Mouse (Mus musculus): ENCODE results near the gene Cnga1. TPM values are rescaled to one million over a fixed set of nuclear protein-coding genes. Genes with fewer than 3 reads are reported as not detected.

The Cnga1 gene
- polyA plus RNA-seq, 1 experiment, result not detected

GRCm38 (mm10) chr5:72648987-72649735 is 5.1 kb upstream of the Cnga1 start:
- no peak for DNase-seq
- Histone ChIP-seq H3K27ac (ENCODE audit: insufficient read depth, low read length) (no peak overlapping the region), H3K4me1 (ENCODE audit: control insufficient read depth, insufficient read depth, low read length) (no peaks in the 10 kb centered on the region), H3K4me3 (replicated peaks; ENCODE audit: insufficient read depth, low read depth, low read length) (no peak overlapping the region), H3K27me3 (ENCODE audit: control insufficient read depth, insufficient read depth, low read length) (no peaks in the 10 kb centered on the region; the same call in 1 of the 2 replicates)
- TF ChIP-seq CTCF (IDR thresholded peaks at IDR 0.05; ENCODE audit: borderline replicate concordance, insufficient read depth, low read depth, low read length) (no peak), POLR2A (IDR thresholded peaks at IDR 0.05; ENCODE audit: borderline replicate concordance, insufficient read depth, low read length) (no peak)
- WGBS, result 88% methylated on average over 9 of the region's 9 CpGs

- DNase-seq, result no peak
- H3K27me3 ChIP-seq (ENCODE audit: control insufficient read depth, insufficient read depth, low read length), result no peaks in the 10 kb centered on the region; the same call in 1 of the 2 replicates
- peak overlapping the region; percentile 50 for H3K4me3 ChIP-seq (replicated peaks; ENCODE audit: insufficient read depth, low read depth, low read length)
- WGBS, result 4% methylated on average over 18 of the region's 18 CpGs
- H3K4me1 ChIP-seq (ENCODE audit: control insufficient read depth, insufficient read depth, low read length), result no peaks in the 10 kb centered on the region
- no peak overlapping the region for H3K27ac ChIP-seq (ENCODE audit: insufficient read depth, low read length)
- no peak for TF ChIP-seq CTCF (IDR thresholded peaks at IDR 0.05; ENCODE audit: borderline replicate concordance, insufficient read depth, low read depth, low read length)
- no peak for TF ChIP-seq POLR2A (IDR thresholded peaks at IDR 0.05; ENCODE audit: borderline replicate concordance, insufficient read depth, low read length)
Observed at GRCm38 (mm10) chr5:72647958-72648595, 4.0 kb upstream of the Cnga1 start.

- no peaks in the 10 kb centered on the region for H3K4me1 ChIP-seq (ENCODE audit: control insufficient read depth, insufficient read depth, low read length)
- TF ChIP-seq CTCF (IDR thresholded peaks at IDR 0.05; ENCODE audit: borderline replicate concordance, insufficient read depth, low read depth, low read length) (no peak), POLR2A (IDR thresholded peaks at IDR 0.05; ENCODE audit: borderline replicate concordance, insufficient read depth, low read length) (no peak)
- no peak within 1 kb of the TSS for H3K27ac ChIP-seq (ENCODE audit: insufficient read depth, low read length)
- peak; percentile 6 to 14 for DNase-seq
- WGBS, result 1% methylated on average over 25 of the region's 25 CpGs
- H3K4me3 ChIP-seq (replicated peaks; ENCODE audit: insufficient read depth, low read depth, low read length), result peak within 1 kb of the TSS; percentile 50
- H3K27me3 ChIP-seq (ENCODE audit: control insufficient read depth, insufficient read depth, low read length), result no peaks in the 10 kb centered on the region; the same call in 1 of the 2 replicates
Observed at GRCm38 (mm10) chr5:72647418-72647907, 3.4 kb upstream of the Cnga1 start, which contains the start of gene Nipal1. TSS of gene Nipal1 (plus strand) at chr5:72647795.

GRCm38 (mm10) chr5:72646996-72647395 is 2.9 kb upstream of the Cnga1 start:
- DNase-seq, result no peak
- 25% methylated on average over 10 of the region's 10 CpGs for WGBS
- TF ChIP-seq CTCF (IDR thresholded peaks at IDR 0.05; ENCODE audit: borderline replicate concordance, insufficient read depth, low read depth, low read length) (no peak), POLR2A (IDR thresholded peaks at IDR 0.05; ENCODE audit: borderline replicate concordance, insufficient read depth, low read length) (no peak)
- no peak overlapping the region for H3K27ac ChIP-seq (ENCODE audit: insufficient read depth, low read length)
- no peaks in the 10 kb centered on the region for H3K4me1 ChIP-seq (ENCODE audit: control insufficient read depth, insufficient read depth, low read length)
- H3K27me3 ChIP-seq (ENCODE audit: control insufficient read depth, insufficient read depth, low read length), result no peaks in the 10 kb centered on the region; the same call in 1 of the 2 replicates
- H3K4me3 ChIP-seq (replicated peaks; ENCODE audit: insufficient read depth, low read depth, low read length), result peak overlapping the region; percentile 50

GRCm38 (mm10) chr5:72646131-72646530 is 2.1 kb upstream of the Cnga1 start:
- TF ChIP-seq CTCF (IDR thresholded peaks at IDR 0.05; ENCODE audit: borderline replicate concordance, insufficient read depth, low read depth, low read length) (no peak), POLR2A (IDR thresholded peaks at IDR 0.05; ENCODE audit: borderline replicate concordance, insufficient read depth, low read length) (no peak)
- WGBS, result 49% methylated on average over 10 of the region's 10 CpGs

GRCm38 (mm10) chr5:72643655-72644054 is 420 bp downstream of the Cnga1 start:
- no peak overlapping the region for H3K27ac ChIP-seq (ENCODE audit: insufficient read depth, low read length)
- no peaks in the 10 kb centered on the region for H3K4me1 ChIP-seq (ENCODE audit: control insufficient read depth, insufficient read depth, low read length)
- no peaks in the 10 kb centered on the region; the same call in 1 of the 2 replicates for H3K27me3 ChIP-seq (ENCODE audit: control insufficient read depth, insufficient read depth, low read length)
- DNase-seq, result no peak
- no peak overlapping the region for H3K4me3 ChIP-seq (replicated peaks; ENCODE audit: insufficient read depth, low read depth, low read length)
- 80% methylated on average over 7 of the region's 7 CpGs for WGBS
- TF ChIP-seq POLR2A (IDR thresholded peaks at IDR 0.05; ENCODE audit: borderline replicate concordance, insufficient read depth, low read length) (no peak), CTCF (IDR thresholded peaks at IDR 0.05; ENCODE audit: borderline replicate concordance, insufficient read depth, low read depth, low read length) (no peak)

More at GRCm38 (mm10) chr5:72646131-72646530, 2.1 kb upstream of the Cnga1 start:
- Histone ChIP-seq H3K27ac (ENCODE audit: insufficient read depth, low read length) (no peak overlapping the region), H3K4me3 (replicated peaks; ENCODE audit: insufficient read depth, low read depth, low read length) (no peak overlapping the region), H3K4me1 (ENCODE audit: control insufficient read depth, insufficient read depth, low read length) (no peaks in the 10 kb centered on the region), H3K27me3 (ENCODE audit: control insufficient read depth, insufficient read depth, low read length) (no peaks in the 10 kb centered on the region; the same call in 1 of the 2 replicates)
- DNase-seq, result no peak

GRCm38 (mm10) chr5:72640072-72640471 is 4.0 kb downstream of the Cnga1 start:
- Histone ChIP-seq H3K27me3 (ENCODE audit: control insufficient read depth, insufficient read depth, low read length) (no peaks in the 10 kb centered on the region), H3K4me3 (replicated peaks; ENCODE audit: insufficient read depth, low read depth, low read length) (no peak overlapping the region), H3K4me1 (ENCODE audit: control insufficient read depth, insufficient read depth, low read length) (no peaks in the 10 kb centered on the region), H3K27ac (ENCODE audit: insufficient read depth, low read length) (no peak overlapping the region)
- TF ChIP-seq CTCF (IDR thresholded peaks at IDR 0.05; ENCODE audit: borderline replicate concordance, insufficient read depth, low read depth, low read length), result no peak
- no peak for TF ChIP-seq POLR2A (IDR thresholded peaks at IDR 0.05; ENCODE audit: borderline replicate concordance, insufficient read depth, low read length)
- WGBS, result 95% methylated on average over 1 of the region's 1 CpGs
- DNase-seq, result no peak
